Mouse (Mus musculus): ENCODE data around the gene Cbfa2t2. TPM values are rescaled to one million over a fixed set of nuclear protein-coding genes. Genes with fewer than 3 reads are reported as not detected.

Cbfa2t2 gene
- polyA plus RNA-seq, 1 experiment from 2014 or later: 15.1 TPM

- WGBS (ENCODE audit: insufficient replicate concordance): 49% methylated on average over 2 of the region's 2 CpGs
- no peak overlapping the region for H3K4me3 ChIP-seq
- no peak overlapping the region for H3K4me2 ChIP-seq
- peaks cover 50% of the 10 kb centered on the region for H3K27me3 ChIP-seq (replicated peaks)
- peaks cover 15% of the 10 kb centered on the region for H3K4me1 ChIP-seq
- no peaks in the 10 kb centered on the region for H3K9me3 ChIP-seq (replicated peaks)
- H3K36me3 ChIP-seq: no peaks in the 10 kb centered on the region
- H3K27ac ChIP-seq: no peak overlapping the region
- no peak overlapping the region for H3K9ac ChIP-seq
- ATAC-seq: no peak
These were observed 25.9 kb upstream of the Cbfa2t2 start for GRCm38 (mm10) chr2:154410355-154410754.

DNA sequence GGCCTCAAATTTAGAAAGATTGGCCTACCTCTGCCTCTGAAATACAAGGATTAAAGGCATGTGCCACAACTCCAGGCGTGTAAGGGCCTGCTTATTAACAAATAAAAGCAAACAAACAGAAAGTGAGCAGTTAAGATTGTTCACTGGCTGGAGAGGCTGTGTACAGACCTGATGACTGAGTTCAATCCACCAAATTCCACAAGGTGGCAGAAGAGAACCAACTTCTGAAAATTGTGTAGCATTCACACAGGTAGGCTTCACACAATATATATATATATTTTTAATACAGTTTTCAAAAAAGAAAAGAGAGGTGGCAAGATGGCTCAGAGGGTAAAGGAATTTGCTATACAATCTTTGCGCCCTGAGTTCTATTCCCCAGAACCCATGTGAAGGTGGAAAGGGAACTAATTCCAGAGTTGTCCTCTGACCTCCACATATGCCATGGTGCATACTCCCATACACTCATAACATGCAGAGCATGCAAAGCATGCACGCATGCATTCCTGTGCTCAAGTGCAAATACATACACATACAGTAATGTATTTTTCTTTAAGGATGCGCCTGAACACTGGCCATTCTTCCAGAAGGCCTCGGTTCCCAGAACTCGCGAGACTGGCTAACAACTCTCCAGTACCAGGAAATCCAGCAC, 24.1 kb upstream of the Cbfa2t2 start:
- Histone ChIP-seq H3K9ac (no peak overlapping the region), H3K27ac (no peak overlapping the region), H3K9me3 (replicated peaks) (no peaks in the 10 kb centered on the region), H3K4me1 (peaks cover 13% of the 10 kb centered on the region), H3K4me2 (no peak overlapping the region), H3K36me3 (no peaks in the 10 kb centered on the region), H3K27me3 (replicated peaks) (peaks cover 32% of the 10 kb centered on the region), H3K4me3 (no peak overlapping the region)
- WGBS (ENCODE audit: insufficient replicate concordance): 56% methylated on average over 7 of the region's 7 CpGs
- ATAC-seq: no peak

GRCm38 (mm10) chr2:154417107-154417506, 19.2 kb upstream of the Cbfa2t2 start:
- Histone ChIP-seq H3K4me1 (no peaks in the 10 kb centered on the region), H3K9me3 (replicated peaks) (no peaks in the 10 kb centered on the region), H3K9ac (no peak overlapping the region), H3K27ac (no peak overlapping the region), H3K4me2 (no peak overlapping the region), H3K36me3 (no peaks in the 10 kb centered on the region), H3K27me3 (replicated peaks) (no peaks in the 10 kb centered on the region), H3K4me3 (no peak overlapping the region)
- WGBS (ENCODE audit: insufficient replicate concordance): 17% methylated on average over 3 of the region's 3 CpGs
- ATAC-seq: no peak

- no peaks in the 10 kb centered on the region for H3K4me1 ChIP-seq
- no peak overlapping the region for H3K9ac ChIP-seq
- no peak overlapping the region for H3K27ac ChIP-seq
- no peaks in the 10 kb centered on the region for H3K9me3 ChIP-seq (replicated peaks)
- no peaks in the 10 kb centered on the region for H3K27me3 ChIP-seq (replicated peaks)
- no peak overlapping the region for H3K4me3 ChIP-seq
- 72% methylated on average over 7 of the region's 7 CpGs for WGBS (ENCODE audit: insufficient replicate concordance)
- H3K36me3 ChIP-seq: no peaks in the 10 kb centered on the region
- no peak overlapping the region for H3K4me2 ChIP-seq
- ATAC-seq: no peak
These were observed 18.3 kb upstream of the Cbfa2t2 start for GRCm38 (mm10) chr2:154418001-154418400.

DNA sequence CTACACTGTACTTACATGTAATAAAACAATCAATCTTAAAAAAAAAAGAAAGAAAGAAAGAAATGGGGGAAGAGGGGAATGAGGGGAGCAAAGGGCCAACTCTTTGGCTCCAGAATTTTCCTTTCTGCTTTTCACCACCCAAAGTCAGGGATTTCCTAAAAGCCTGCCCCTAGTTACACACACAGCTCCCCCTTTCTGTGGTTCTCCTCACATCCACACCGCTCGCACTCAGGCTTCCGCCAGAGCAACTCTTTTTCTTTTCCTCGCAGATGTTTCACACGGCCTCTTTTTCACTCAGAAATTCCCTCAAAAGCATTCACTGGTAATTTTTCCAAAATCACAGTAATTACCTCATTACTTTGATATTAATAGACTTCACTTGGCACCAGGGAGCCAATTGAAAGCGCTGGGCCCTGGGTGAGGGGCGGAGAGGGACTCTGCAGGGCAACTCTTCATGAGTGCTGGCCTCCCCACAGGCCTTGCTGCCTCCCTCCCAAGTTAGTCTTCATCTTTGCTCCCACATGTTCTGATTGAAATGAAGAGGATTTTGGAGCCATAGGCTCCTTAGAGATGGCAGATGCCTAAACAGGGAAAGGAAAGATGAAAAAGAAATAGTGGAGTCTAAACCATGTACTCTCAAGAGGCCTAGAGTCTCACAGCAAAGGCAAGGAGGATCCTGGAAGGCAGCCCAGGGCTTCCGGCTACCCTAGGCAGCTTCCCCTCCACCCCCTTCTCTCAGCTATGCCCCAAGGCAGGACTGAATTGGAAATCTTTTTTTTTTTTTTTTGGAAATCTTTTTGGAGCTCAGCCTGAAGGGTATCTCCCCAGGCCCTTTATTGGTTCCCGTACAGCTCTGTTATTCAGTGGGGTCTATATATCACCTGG, 16.4 kb upstream of the Cbfa2t2 start:
- Histone ChIP-seq H3K27me3 (replicated peaks) (no peaks in the 10 kb centered on the region), H3K9me3 (replicated peaks) (no peaks in the 10 kb centered on the region), H3K9ac (no peak overlapping the region), H3K4me2 (no peak overlapping the region), H3K27ac (no peak overlapping the region), H3K36me3 (no peaks in the 10 kb centered on the region), H3K4me3 (no peak overlapping the region), H3K4me1 (no peaks in the 10 kb centered on the region)
- WGBS (ENCODE audit: insufficient replicate concordance): 83% methylated on average over 9 of the region's 9 CpGs
- no peak for ATAC-seq

DNA sequence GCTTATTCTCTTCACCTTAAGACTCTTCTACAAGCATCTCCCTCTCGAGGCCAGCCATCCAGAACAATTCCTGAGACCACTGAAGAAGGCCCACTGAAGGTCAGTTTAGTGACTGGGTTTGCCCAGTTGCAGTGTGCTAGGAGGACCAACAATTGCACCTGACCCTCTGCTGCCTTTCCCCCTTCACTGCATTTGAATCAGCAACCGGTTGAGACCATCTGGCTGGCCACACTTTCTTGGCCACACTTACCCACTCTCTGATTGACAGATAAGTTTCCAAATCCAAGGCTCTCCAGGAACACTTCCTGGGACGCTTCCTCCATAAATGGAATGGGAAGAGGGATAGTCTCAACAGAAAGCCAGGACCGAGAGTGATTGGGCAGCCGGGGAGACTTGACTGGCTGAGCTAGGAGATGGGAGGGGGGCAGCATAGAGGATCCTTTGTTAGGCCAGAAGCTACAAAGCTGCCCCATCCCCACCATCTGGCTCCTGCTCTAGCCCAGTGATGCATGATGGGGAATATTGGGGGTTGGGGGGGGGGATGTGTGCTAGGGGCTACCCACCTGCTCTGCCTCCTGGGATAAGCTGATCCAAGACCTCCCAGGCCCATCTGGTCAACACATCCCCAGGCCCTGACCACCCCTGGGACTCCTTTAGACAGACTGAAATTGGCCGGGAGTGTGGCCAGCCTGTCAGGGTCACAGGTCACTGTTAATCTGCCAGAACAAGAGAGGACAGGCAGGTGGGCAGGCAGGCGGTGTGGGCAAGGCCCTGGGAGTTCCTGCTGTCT, 15.1 kb upstream of the Cbfa2t2 start:
- H3K4me2 ChIP-seq: no peak overlapping the region
- H3K4me3 ChIP-seq: no peak overlapping the region
- peaks cover 6% of the 10 kb centered on the region for H3K27me3 ChIP-seq (replicated peaks)
- WGBS (ENCODE audit: insufficient replicate concordance): 58% methylated on average over 7 of the region's 7 CpGs
- ATAC-seq: no peak
- no peak overlapping the region for H3K27ac ChIP-seq
- 0 out of 2 replicates have a peak, but pooled peaks cover 3% of the 10 kb centered on the region for H3K9me3 ChIP-seq (replicated peaks)
- H3K9ac ChIP-seq: no peak overlapping the region
- no peaks in the 10 kb centered on the region for H3K4me1 ChIP-seq
- no peaks in the 10 kb centered on the region for H3K36me3 ChIP-seq

DNA sequence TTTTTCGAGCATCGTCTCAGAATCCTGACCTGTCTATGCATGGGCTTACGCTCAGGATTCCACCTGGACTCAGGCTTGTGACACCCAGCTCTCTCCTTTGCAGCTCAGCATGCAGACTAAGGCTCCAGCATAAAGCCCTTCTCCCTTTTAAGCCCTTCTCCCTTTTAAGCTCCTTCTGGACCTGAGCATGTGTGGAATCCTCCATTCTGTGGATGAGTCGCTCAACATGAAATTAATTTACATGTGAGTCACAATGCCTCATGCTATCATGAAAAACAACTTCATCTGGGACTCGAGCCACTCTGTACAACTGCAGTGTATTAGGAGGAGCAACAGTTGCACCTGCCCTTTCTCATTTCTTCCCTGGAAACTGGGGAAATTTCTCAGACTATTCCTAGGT, 14.1 kb upstream of the Cbfa2t2 start:
- Histone ChIP-seq H3K27ac (no peak overlapping the region), H3K4me3 (no peak overlapping the region), H3K36me3 (no peaks in the 10 kb centered on the region), H3K4me1 (0 out of 2 replicates have a peak, but pooled peaks cover 6% of the 10 kb centered on the region), H3K9me3 (replicated peaks) (0 out of 2 replicates have a peak, but pooled peaks cover 3% of the 10 kb centered on the region), H3K9ac (no peak overlapping the region), H3K27me3 (replicated peaks) (peaks cover 15% of the 10 kb centered on the region), H3K4me2 (no peak overlapping the region)
- no peak for ATAC-seq
- 56% methylated on average over 5 of the region's 5 CpGs for WGBS (ENCODE audit: insufficient replicate concordance)

DNA sequence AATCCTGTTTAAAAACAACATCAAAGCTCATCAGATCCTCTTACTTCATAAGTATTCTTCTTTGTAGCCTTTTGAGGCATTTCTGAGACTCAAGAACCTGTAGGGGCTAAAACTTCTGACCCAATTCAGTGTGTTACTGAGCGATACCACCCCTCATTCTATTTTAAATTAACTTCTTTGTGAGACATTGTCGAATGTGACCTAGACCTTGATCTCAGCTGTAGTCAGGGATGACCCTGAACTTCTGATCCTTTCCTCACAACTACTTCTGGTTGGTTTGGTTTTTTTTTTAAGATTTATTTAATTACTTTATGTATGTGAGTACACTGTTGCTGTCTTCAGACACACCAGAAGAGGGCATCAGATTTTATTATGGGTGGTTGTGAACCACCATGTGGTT, 12.7 kb upstream of the Cbfa2t2 start:
- H3K27ac ChIP-seq: no peak overlapping the region
- H3K9me3 ChIP-seq (replicated peaks): 0 out of 2 replicates have a peak, but pooled peaks cover 3% of the 10 kb centered on the region
- no peak for ATAC-seq
- H3K4me3 ChIP-seq: no peak overlapping the region
- WGBS (ENCODE audit: insufficient replicate concordance): 57% methylated on average over 2 of the region's 2 CpGs
- no peak overlapping the region for H3K9ac ChIP-seq
- H3K4me1 ChIP-seq: 0 out of 2 replicates have a peak, but pooled peaks cover 11% of the 10 kb centered on the region
- peaks cover 28% of the 10 kb centered on the region for H3K27me3 ChIP-seq (replicated peaks)
- no peaks in the 10 kb centered on the region for H3K36me3 ChIP-seq
- no peak overlapping the region for H3K4me2 ChIP-seq

- Histone ChIP-seq H3K4me1 (0 out of 2 replicates have a peak, but pooled peaks cover 11% of the 10 kb centered on the region), H3K27me3 (replicated peaks) (peaks cover 36% of the 10 kb centered on the region), H3K4me3 (no peak overlapping the region), H3K9me3 (replicated peaks) (0 out of 2 replicates have a peak, but pooled peaks cover 3% of the 10 kb centered on the region), H3K9ac (no peak overlapping the region), H3K36me3 (no peaks in the 10 kb centered on the region), H3K27ac (no peak overlapping the region), H3K4me2 (no peak overlapping the region)
- 80% methylated on average over 3 of the region's 3 CpGs for WGBS (ENCODE audit: insufficient replicate concordance)
- ATAC-seq: no peak
These were observed 10.8 kb upstream of the Cbfa2t2 start for GRCm38 (mm10) chr2:154425522-154425921.

GRCm38 (mm10) chr2:154426188-154426904, 9.9 kb upstream of the Cbfa2t2 start:
- no peak for ATAC-seq
- H3K36me3 ChIP-seq: no peaks in the 10 kb centered on the region
- H3K4me1 ChIP-seq: 0 out of 2 replicates have a peak, but pooled peaks cover 11% of the 10 kb centered on the region
- H3K4me3 ChIP-seq: peak overlapping the region; percentile 36
- H3K27ac ChIP-seq: no peak overlapping the region
- H3K4me2 ChIP-seq: peak overlapping the region; percentile 60
- 0 out of 2 replicates have a peak, but pooled peaks cover 3% of the 10 kb centered on the region for H3K9me3 ChIP-seq (replicated peaks)
- peaks cover 38% of the 10 kb centered on the region for H3K27me3 ChIP-seq (replicated peaks)
- 10% methylated on average over 25 of the region's 25 CpGs for WGBS (ENCODE audit: insufficient replicate concordance)
- peak overlapping the region; percentile 46; the same call in 1 of the 2 replicates for H3K9ac ChIP-seq

All from liver, embryonic 12.5 days (tissue).